ENCODE assay signal across 8 mouse cellular contexts in the genomic region with DNA sequence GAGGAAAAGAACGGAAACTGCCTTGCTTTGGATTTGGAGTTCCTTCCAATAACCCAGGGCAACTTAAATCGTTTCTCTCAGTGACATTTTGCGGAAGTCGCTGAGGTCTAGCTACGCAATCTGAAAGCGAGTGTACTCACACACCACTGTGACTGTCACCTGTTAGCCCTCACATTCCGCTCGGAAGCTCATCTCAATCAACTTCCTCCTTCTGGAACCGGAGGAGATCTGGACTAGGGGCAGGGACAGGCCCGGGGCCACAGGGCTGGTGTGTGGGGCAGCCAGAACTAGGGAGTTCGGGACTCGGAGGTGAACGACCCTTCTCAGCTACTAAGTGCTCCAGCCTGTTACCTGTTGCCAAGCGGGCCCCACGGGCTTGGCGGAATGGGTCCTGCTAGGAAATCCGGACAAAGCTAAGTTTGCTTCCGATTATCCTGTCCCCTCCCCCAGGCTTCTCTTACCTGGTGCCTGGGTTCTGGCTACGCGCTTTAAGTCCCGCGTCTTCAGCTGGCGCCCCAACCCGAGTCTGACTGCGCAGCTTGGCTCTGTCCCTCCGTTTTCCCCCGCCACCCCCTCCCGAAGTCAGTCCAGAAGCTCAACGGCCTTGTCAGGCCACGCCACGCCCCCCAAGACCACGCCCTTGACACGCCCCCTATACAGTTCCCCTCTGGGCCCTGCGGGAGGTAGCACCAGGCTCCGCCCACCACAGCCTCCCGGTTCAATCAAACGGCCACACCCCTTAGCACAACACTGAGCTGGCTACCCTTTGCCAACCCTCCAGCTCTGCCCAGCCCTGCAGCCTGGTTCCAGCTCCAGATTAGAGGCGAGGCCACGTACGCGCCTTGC. TPM values are rescaled to one million over a fixed set of nuclear protein-coding genes. Genes with fewer than 3 reads are reported as not detected.
DNase-seq lines count a peak whose midpoint lies in the region; ATAC-seq and TF ChIP-seq lines count a peak whose summit lies in the region.

No protein-coding gene starts in this region.

- 0 out of 2 replicates have a peak, but pooled peaks have one; percentile 2 for TF ChIP-seq CTCF in intestine, postnatal 0 days (IDR thresholded peaks at IDR 0.05; ENCODE audit: low read depth)

- DNase-seq in adrenal gland, postnatal 14 days = peak; percentile 100
- peak; percentile 94 for DNase-seq in embryonic facial prominence, embryonic 10.5 days (ENCODE audit: low spot score)
- DNase-seq in gonadal fat pad, adult 2 months (ENCODE audit: low read depth) = peak; percentile 70
- peak; percentile 89 for DNase-seq in left cerebral cortex, postnatal 4 days
- DNase-seq in midbrain, embryonic 11.5 days (ENCODE audit: low spot score, missing footprints) = peak; percentile 99
- peak; percentile 64 for DNase-seq in right cerebral cortex, postnatal 4 days
- DNase-seq in yolk sac, embryonic 10.5 days (ENCODE audit: low spot score) = peak; percentile 97

- no peaks in the 10 kb centered on the region for H3K36me3 ChIP-seq in embryonic facial prominence, embryonic 10.5 days (replicated peaks)
- H3K36me3 ChIP-seq in intestine, postnatal 0 days (ENCODE audit: control insufficient read depth, insufficient read depth) = no peaks in the 10 kb centered on the region
- H3K36me3 ChIP-seq in midbrain, embryonic 11.5 days (ENCODE audit: control insufficient read depth, insufficient read depth, low read length) = no peaks in the 10 kb centered on the region

- peaks cover 51% of the 10 kb centered on the region for H3K27me3 ChIP-seq in embryonic facial prominence, embryonic 10.5 days (replicated peaks; ENCODE audit: low read depth, poor library complexity, severe bottlenecking)
- H3K27me3 ChIP-seq in intestine, postnatal 0 days (replicated peaks; ENCODE audit: control insufficient read depth, insufficient read depth, low read length) = no peaks in the 10 kb centered on the region
- H3K27me3 ChIP-seq in midbrain, embryonic 11.5 days (ENCODE audit: control insufficient read depth, insufficient read depth, low read length) = peaks cover 16% of the 10 kb centered on the region

- no peaks in the 10 kb centered on the region for H3K9me3 ChIP-seq in embryonic facial prominence, embryonic 10.5 days
- no peaks in the 10 kb centered on the region for H3K9me3 ChIP-seq in intestine, postnatal 0 days (ENCODE audit: control insufficient read depth)
- H3K9me3 ChIP-seq in midbrain, embryonic 11.5 days (ENCODE audit: control insufficient read depth, low read length) = no peaks in the 10 kb centered on the region

- WGBS in embryonic facial prominence, embryonic 10.5 days = 1% methylated on average over 41 of the region's 41 CpGs
- 1% methylated on average over 41 of the region's 41 CpGs for WGBS in intestine, postnatal 0 days
- 2% methylated on average over 41 of the region's 41 CpGs for WGBS in midbrain, embryonic 11.5 days

- peak overlapping the region; percentile 67 for H3K9ac ChIP-seq in intestine, postnatal 0 days (ENCODE audit: low read depth, low read length)
- H3K9ac ChIP-seq in midbrain, embryonic 11.5 days (ENCODE audit: low read length) = peak overlapping the region; percentile 43

- H3K4me3 ChIP-seq in embryonic facial prominence, embryonic 10.5 days = peak overlapping the region; percentile 62
- peak overlapping the region; percentile 59 for H3K4me3 ChIP-seq in intestine, postnatal 0 days (ENCODE audit: low read depth, low read length)
- H3K4me3 ChIP-seq in midbrain, embryonic 11.5 days (ENCODE audit: low read depth, low read length) = peak overlapping the region; percentile 31

- intact Hi-C loops in left cerebral cortex, postnatal 4 days (cut with DNase I) = no loop called here

- ATAC-seq in intestine, postnatal 0 days = peak; percentile 95
- ATAC-seq in midbrain, embryonic 11.5 days (ENCODE audit: low FRiP score) = peak; percentile 97

- peaks cover 34% of the 10 kb centered on the region for H3K4me1 ChIP-seq in embryonic facial prominence, embryonic 10.5 days
- peaks cover 21% of the 10 kb centered on the region for H3K4me1 ChIP-seq in intestine, postnatal 0 days (replicated peaks; ENCODE audit: control insufficient read depth, insufficient read depth, low read length)
- peaks cover 11% of the 10 kb centered on the region for H3K4me1 ChIP-seq in midbrain, embryonic 11.5 days (ENCODE audit: control insufficient read depth, insufficient read depth, low read length)

- peak overlapping the region; percentile 70 for H3K27ac ChIP-seq in embryonic facial prominence, embryonic 10.5 days (replicated peaks)
- peak overlapping the region; percentile 93 for H3K27ac ChIP-seq in intestine, postnatal 0 days (ENCODE audit: low read depth, low read length)
- no peak overlapping the region for H3K27ac ChIP-seq in midbrain, embryonic 11.5 days (ENCODE audit: low read depth, low read length)

- peak overlapping the region; percentile 69 for H3K4me2 ChIP-seq in intestine, postnatal 0 days (replicated peaks; ENCODE audit: low read depth)
- peak overlapping the region; percentile 70 for H3K4me2 ChIP-seq in midbrain, embryonic 11.5 days

RNA-seq across cellular contexts. Expression of gene Cd82, which starts 0.8 kb away (rescaled TPM):
- 43.0 and 54.9 TPM in 2 replicates for total RNA-seq in adrenal gland, postnatal 14 days (2021)
- polyA plus RNA-seq in embryonic facial prominence, embryonic 10.5 days (2016; fragmentation: Nextera tagmentation; extraction: Ambion mirVana) = 5.2 and 7.3 TPM in 2 replicates
- polyA plus RNA-seq in gonadal fat pad, adult 2 months (2012; rRNA removed) = 160 and 180 TPM in 2 replicates
- 184 and 199 TPM in 2 replicates for polyA plus RNA-seq in intestine, postnatal 0 days (2015; fragmentation: Nextera tagmentation; extraction: Ambion mirVana)
- total RNA-seq in left cerebral cortex, postnatal 4 days (2021) = 10 to 100 TPM; 15.4 to 17.4 TPM
- polyA plus RNA-seq in midbrain, embryonic 11.5 days (2014; fragmentation: Nextera tagmentation; extraction: Ambion mirVana) = 3.7 and 4.0 TPM in 2 replicates

Comparison
In these comparisons a context has a peak if more than half of its experiments do, and no peak if none do; other contexts are left out.
1. RNA of gene Cd82, which starts 0.8 kb away (polyA plus RNA-seq): 184 to 199 TPM in intestine, postnatal 0 days and 160 to 180 TPM in gonadal fat pad, adult 2 months; 5.2 to 7.3 TPM in embryonic facial prominence, embryonic 10.5 days and 3.7 to 4.0 TPM in midbrain, embryonic 11.5 days; every median in the first group is over 10 times any median in the second.
2. Peak in every context shown above with its lines, with median percentiles within 50 percentile points of each other: DNase-seq and H3K4me3 ChIP-seq.